Mouse (Mus musculus) heart, adult 9 months (tissue): ENCODE measurements around the gene Chst5.

Source experiments
- DNase-seq, 2 experiments: peaks; one replicate each; pipeline ENCODE4 v3.0.0; 2022; ENCODE audit warnings: low spot score in 2 of 2

Gene Chst5

DNA sequence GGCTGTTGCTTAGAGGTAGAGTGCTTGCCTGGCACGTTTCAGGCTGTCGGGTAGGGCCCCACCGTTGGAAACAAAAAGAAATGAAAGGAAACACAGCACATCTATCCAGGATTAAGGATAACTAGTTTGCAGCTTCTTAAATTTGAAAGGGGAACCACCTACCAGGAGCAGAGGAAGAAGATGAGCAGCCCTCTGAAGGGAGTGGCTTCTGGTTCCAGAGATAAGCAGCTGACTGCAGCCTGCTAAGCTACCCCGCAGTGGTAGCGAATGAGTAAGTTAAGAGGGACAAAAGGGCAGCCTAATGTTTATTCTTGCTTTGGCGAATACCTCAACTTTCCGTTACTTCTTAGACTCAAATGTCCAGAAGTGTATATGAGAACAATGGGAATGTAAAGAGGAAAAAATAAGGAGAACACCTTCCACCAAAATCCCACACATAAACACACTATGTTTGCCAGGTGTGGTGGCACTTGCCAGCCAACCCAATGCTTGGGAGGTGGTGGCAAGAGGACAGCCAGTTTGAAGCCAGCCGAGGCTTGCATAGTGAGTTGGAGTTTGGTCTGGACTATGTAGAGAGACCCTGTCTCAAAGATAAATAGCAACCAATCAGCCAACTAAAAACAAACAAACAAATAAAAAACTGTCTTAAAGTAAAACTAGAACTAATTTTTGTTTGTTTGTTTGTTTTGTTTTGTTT, 19.5 kb upstream of the Chst5 start:
- DNase-seq = no peak

DNA sequence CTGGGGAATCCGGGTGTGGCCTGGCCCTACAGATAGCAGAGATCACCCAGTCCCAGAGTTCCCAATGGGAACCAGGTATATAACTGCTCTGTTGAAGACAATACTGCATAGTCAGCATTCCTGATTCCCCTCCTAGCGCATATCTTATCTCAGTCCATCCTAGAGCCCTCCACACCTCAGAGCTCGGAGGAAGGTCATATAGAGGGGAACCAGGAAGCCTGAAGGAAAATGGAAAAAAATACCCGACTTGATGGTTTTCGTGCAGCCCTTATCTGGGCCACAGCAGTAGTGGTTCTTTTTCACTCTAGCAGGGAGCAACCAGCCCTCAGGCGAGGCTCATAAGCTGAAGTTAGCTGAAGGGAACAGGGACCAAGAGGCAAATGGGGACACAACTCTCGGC, 14.7 kb upstream of the Chst5 start:
- no peak for DNase-seq

DNA sequence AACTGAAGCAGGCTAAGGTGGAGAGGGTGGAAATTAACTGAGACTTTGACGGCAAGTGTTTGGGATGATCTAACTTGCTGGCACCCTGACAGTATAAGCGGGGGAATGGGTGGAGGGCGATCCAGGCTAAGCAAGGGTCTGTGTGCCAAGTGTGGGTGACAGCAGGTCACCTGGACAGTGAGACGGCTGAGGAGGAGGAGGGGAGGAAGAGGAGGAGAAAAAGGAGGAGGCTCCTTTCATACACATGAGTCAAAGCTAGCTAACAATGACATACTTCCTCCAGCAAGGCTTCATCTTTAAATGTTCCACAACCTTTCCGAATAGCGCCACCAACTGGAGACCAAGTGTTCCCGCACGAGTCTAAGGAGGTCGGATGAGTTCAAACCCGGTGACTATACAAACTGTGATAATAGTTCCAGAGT, 13.1 kb upstream of the Chst5 start:
- DNase-seq = peak; percentile 30 to 44

DNA sequence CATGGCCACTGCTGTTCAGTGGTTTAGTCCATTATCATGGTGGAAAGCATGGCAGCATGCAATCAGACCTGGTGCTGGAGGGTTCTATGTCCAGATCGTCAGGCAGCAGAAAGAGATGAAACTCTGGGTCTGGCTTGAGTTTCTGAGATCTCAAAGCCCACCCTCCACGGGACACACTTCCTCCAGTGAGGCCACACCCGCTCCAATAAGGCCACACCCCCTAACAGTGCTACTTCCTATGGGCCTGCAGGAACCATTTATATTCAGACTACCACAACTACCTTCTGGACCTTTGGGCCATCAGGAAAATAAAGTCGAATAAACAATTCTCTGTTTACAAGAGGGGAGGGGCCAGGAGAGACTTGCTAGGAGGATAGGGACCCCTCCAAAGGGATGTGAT, 10.7 kb upstream of the Chst5 start:
- DNase-seq = no peak

DNA sequence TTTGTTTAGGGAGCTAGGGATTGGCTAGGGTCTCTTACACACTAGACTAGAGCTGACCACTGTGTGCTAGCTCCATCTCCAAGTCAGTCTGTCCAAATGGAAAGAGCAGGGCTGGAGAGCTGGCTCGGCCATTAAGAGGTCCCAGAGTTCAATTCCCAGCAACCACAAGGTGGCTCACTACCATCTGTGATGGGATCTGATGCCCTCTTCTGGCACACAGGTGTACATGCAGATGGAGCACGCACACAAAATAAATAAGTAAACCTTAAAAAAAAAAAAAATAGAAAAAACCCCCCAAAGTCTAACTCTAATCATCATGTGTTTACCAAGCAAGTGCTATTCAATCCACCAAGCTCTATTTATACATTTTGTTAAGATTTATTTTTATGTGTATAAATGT, 9.4 kb upstream of the Chst5 start:
- DNase-seq = no peak

DNA sequence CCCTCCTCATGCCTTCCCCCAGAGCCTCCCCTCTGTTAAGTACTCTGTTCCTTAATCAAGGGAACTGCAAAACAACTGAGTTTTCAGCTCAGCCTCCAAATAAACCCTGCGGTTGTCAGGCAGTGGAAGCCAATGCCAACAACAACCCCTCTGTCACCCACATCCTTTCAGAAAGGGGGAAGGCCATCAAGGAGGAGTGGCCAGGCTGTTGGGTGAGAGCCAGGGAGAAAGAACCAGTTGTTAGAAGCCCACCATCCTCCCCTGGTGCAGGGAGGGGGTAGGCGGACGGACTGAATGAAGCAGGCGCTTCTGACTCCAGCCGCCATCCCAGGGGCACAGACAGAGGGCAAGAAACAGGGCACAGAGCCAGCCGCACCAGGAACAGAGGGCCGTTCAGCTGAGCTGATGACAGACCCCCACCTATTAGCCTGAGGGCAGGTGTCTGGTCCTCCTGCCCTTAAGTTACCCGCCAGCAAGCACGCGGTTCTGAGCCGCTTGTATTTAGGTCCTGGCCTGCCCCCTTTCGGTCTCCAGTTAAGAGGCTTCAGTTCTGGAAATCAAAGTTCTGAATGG, 2.7 kb upstream of the Chst5 start:
- DNase-seq = no peak

DNA sequence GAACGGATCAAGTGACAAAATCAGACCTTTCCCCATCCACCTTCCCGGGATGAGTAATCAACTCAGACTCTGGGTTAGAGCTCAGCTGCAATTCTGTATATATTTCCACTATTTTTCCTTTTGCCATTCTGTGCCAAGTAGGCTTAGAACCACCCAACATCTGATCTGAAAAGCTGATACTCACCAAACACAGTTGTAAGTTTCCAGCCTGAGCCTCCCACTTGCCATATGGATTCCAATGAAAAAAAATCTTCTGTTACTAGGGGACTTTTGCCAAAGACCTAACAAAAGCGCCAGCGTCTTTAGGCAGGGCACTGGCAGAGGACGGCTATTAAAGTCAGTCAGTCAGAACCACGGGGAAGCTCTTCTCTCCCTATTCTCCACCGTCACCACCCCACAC, 1.3 kb upstream of the Chst5 start:
- no peak for DNase-seq

DNA sequence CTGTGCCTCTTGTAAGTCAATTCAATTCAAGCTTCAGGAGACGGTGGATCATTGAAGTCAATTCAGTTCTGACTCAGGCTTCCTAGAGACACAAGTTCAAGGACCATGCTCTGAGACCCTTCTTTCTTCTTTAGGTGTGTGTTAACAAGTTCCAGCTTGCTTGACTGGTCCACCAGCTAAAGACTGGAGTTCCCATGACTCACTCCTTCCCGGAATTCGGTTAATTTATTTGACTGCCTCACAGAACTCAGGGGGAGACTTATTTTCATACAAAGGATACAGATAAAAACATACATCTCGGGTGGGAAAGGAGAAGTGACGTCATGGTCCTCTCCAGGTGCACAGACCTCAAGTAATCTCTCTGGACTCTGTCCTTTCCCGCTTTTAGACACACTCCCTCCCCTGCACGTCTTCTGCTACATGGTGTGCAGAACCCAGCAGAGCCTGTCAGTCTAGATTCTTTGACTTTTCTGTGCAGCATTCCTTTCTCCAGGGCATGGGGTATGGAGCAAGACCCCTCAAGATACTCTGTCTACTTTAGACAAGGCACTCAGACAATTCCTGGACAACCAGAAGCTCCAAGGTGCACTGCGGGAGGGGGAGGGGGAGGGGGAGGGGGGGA, 4.6 kb downstream of the Chst5 start:
- DNase-seq = no peak

DNA sequence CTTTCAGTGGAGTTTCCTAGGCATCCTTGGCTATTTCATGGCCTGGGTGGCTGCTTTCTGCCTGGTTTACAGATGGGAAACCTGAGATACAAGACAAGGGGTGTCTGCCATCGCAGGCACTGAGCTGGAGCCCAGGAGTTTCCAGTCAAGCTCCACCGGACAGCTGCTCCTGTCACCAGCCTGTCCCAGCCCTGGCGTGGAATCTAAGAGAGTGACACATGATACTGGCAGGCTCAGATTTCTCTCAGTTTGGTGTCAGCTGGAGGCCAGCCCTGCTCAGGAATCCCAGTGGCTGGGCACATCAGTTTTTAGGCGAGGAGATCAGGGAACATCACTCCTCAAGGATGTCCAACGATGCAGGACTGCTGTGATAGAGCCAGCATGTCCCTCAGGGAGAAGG, 8.2 kb downstream of the Chst5 start:
- DNase-seq = peak; percentile 20 to 31

DNA sequence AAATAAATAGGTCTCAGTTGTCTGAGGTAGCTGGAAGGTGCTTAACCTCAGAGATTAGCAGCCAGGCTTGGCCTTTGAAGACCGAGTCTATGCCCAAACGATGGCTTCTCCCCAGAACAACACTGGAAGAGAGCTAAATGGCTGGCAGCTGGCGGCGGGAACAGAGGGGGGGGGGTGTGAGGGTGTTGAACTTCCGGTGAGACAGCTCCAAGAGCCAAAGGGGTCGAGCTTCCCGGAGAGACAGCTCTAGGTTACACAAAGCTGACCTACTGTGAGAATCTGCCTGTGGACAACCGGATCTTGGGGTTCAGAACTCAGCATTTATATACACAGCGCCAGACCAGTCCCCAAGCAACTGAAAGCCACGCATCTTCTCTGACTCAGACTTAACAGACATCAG, 11.7 kb downstream of the Chst5 start:
- no peak for DNase-seq

DNA sequence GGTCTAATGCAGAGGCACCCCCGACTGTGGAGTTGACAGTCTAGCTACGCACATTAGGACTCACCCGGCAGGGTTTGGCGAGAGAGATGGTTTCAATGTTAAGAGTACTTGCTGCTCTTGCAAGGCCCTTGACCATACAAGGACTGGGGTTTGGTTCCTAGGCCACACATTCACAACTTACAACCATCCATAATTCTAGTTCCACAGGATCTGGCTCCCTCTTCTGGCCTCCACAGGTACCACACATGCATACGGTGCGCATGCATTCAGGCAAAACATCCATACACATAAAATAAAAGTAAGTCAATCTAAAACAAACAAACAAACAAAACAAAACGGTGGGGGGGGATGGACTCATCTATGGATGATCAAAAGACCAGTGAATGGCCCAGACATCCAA, 15.3 kb downstream of the Chst5 start:
- DNase-seq = no peak

DNA sequence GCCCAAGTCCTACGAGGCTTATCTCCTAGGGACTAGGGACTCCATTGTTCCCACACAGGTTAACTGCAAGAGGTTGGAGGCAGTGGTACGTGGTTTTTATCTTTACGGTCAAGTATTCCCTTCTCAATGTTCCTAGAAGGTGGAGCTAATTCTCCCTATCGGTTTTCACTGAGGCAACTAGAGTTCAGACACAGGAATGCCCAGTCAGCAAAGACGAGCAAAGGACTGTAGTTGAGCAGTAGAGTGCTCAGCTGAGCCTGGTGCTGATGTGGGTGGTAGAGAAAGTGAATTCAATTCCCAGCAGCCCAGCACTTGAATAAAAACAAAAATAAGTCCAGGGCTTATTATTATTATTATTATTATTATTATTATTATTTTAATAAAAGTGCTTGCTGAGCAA, 17.6 kb downstream of the Chst5 start:
- DNase-seq = no peak

DNA sequence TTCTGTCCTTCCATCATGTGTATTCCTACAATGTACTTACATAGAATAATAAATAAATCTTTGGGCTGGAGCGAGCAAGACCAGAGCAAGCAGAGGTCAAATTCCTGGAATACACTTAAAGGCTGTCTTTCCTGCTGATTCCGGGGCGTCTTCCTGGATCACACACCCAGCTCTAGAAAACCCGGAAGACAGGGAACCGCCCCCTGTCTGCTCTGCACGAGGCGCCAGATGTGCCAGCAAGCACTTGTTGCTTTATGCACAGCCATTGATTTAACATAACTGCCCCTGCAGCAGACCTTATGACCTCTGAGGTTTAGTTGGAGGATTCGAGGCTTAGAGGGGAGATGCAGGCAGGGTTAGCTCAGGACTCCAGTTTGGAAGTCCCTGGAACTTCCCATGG, 18.3 kb downstream of the Chst5 start:
- no peak for DNase-seq

DNA sequence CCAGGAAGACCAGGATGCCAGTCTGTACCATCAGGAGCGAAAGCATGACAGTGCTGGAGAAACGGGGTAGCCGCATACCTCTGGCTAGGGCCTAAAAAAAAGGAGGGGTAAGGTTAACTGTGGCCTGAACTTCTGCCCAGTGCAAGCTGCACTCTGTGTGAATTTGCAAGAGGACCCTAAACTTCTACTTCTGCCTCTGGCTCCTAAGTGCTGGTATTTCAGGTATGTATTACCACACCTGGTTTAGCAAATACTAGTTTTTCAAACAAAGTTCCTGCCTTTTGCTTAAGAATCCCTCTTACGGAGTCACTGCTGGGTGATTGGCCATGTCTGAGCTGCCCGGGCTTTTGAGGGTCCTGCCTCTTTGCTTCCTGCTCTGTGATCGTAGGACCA, 19.3 kb downstream of the Chst5 start:
- no peak for DNase-seq

DNA sequence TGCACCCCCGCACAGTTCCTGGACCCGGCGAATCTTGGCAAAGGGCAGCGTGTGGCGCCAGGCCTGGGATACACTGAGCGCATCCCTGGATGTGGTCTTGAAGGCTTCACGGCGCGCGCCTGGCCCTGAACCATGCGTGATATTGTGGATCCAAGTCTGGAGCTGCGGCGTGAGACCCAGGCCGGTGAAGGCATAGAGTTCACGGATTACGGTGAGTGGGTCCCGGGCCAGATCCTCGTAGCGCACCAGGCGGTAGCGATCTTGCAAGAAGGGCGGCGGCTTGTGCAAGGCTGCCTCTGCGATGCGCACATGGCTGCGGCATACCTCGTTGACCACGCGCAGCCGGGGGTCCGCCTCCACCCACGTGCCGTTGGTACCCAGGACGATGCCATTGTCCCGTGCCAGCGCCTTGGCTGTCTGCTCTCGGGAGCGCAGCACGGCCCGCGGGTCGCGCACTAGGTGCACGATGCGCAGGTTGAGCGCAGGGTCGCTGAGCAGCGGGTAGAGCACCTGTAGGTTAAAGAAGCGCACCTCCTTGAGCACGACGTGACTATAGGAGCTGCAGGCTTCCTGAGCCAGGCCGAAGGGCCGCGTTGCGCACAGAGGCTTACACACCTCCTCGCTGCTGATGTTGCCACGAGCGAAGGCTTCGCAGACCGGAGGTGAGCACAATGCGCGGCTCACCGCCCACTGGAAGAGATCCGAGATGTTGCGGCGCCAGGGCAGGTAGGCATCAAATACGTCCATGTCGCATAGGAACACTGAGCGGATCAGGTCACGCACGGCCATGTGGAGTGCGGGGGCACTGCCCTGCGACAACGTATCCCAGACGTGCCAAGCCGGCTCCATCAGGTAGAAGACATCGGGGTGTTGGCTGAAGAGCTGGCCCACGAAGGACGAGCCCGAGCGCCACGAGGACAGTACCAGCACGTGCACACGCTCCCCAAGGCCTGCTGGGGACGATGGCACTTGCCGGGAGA, 20.0 kb downstream of the Chst5 start:
- no peak for DNase-seq

DNA sequence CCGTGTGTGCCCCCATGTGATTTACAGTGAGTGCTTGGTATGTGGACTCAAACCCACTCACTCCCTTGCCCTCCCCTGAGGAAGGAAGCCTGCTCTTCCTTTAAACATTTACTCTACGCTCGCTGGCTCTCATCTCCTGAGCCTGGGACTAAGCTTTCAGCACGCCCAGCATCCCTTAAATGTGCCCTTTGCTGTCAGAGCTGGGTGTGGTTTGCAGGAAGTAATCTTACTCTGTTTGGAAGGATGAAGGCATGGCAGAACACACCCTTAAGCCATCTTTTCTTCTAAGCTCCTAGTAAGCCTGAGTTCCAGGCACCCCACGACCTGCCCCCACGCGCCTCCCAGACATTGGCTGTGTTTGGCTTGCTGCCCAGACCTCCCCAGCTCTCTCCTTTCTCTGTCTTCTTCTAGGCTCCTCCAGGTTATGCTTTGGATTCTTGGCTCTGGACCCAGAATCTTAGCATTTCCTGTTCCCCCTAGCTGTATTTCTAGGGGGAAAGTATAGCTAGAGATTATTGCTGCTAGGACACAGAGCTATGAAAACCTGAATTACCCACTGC, 22.1 kb downstream of the Chst5 start:
- DNase-seq = no peak

DNA sequence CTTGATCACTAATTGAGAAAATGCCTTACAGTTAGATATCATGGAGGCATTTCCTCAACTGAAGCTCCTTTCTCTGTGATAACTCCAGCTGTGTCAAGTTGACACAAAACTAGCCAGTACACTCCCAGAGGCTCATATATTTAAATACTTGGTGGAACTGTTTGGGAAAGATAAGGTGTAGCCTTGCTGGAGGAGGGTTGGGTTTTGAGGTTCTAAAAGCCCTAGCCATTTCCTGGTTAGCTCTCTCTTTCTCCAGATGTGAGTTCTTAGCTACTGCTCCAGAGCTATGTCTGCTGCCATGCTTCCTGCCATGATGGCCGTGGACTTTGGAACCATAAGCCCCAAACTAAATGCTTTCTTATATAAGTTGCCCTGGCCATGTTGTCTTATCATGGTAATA, 22.8 kb downstream of the Chst5 start:
- DNase-seq = no peak

DNA sequence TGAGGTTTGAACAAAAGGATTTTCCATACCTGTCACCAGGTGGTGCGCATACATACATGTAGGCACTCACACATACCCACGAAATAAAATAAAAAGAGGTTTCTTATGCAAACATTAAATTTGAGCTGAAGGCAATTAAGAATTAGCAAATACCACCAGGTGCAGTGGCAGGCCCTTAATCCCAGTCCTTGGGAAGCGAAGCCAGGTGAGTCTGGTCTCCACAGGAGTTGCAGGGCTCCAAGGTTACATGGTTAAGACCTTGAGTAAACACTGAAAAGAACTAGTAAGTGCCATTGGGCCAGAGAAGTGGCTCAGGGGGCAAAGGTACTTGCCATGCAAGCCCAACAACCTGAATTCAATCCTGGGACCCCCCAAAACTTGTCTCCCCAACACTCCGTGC, 26.6 kb downstream of the Chst5 start:
- no peak for DNase-seq

DNA sequence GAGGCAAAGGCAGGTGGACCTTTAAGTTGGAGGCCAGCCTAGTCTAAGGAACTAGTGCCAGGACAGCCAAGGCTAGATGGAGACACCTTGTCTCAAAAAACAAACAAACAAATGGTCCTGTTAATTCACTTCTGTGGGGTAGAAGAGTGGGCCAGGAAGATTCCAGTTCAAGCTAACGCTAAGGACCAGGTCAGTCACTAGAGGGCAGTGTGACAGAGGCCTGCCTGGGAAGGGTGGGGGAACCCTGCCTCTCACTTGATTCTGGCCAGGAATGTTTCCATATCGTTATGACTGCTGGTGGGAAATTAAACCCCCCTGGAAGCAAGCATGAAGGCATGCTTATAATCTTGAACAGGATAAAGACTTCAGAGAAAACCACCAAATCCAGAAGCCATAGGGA, 28.7 kb downstream of the Chst5 start:
- peak in 1 of 2 experiments; percentile 14 for DNase-seq

DNA sequence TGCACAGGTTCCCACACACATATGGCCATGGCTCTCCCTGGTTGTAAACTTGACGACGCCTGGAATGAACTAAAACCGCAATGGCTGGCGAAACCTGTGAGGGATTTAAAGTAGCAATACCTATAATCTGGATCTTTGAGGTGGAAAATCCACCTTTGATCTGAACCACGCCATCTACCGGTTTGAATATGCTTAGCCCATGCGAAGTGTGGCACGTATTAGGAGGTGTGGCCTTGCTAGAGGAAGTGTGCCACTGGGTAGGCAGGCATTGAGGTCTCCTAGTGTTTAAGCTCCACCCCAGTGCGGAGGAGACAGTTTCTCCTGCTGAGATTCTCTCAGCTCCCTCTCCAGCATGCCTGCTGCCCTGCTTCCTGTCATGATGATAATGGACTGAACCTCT, 32.5 kb downstream of the Chst5 start:
- no peak for DNase-seq

DNA sequence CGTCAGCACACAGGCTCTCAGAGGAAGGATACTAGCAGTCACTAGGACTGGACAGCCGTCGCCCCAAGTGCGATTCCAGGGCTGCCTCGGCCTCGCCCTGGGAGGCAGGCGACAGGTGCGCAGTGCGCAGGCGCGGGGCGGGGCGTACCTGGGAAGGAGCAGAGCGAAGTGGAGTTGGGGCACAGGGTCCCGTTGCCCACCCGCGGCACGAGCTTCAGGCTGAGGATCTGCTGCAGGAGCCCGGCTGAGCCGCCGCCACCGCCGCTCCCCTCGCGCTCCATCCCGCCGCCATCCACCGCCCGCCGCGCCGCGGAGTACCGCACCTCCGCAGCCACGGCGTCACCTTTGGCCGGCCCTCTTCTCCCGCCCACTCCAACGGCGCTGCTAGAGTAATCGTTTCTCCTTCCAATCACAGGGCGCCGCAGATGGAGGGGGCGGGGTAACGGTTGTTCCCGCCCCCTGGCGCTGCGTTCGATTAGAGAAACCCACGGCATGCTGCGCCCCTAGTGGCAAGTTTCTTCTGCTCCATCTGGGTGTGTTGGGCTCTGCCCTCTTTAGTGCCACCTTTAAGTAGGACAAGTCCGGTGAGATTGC, 33.8 kb downstream of the Chst5 start, which contains the start of gene Tmem170:
Gene Tmem170 (minus strand): TSS at position 396 of the 594 bp plus-strand sequence.
- peak; percentile 95 to 99 for DNase-seq
